Mouse (Mus musculus) liver, postnatal 0 days (tissue): ENCODE results near the gene Ttbk2.

Source experiments
- CTCF ChIP-seq: sonication (generic); IDR thresholded peaks from 2 replicates; pipeline ENCODE4 v1.5.1; 2016; ENCODE audit warnings: antibody characterized with exemption, low read depth
- EP300 ChIP-seq: IDR thresholded peaks from 2 replicates; pipeline ENCODE4 v1.6.1; 2016; ENCODE audit warnings: antibody characterized with exemption, low read depth, mild to moderate bottlenecking

DNA sequence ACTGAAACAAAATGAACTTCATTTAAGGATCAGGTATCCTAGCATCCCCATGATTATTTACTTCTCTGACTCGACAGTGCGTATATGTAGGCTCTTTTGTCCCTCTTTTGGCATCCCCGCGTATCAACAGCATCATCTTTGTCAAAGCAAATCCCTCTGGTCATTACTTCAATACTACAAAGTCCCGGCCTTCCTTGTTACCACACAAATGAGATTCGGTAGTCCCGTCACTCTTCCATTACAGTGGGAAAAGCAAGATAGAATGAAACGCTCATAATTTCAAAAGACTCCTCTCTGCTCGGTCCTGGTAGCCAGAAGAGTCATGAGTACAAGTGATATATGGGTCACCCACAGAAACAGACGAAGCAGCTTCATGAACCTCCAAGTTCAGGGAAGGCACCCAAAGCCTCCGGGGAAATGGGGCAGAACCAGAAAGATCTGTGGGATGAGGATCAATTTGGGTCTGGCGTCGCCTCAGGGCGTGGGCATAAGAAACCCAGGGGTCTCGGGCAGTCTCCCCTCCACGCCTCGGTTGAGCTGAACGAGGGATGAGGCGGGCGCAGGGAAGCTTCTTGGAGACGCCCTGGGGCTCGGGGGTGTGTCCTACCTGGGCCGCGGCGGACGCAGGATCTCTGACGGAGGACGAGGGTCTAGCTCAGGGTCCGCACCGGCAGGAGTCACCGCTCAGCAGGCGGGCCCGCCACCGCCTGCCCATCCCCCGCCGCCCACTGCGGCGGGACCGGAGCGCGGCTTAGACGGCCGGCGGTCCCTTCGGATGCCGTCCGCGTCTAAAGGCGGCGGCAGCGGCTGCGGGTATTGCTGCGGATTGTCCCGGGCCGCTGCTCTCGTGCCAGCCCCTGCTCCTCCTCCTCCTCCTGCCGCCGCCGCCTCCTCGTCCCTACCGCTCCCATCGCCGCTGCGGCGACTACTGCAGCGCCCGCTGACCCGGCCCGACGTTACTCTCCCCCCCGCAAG lies 668 bp downstream of the Ttbk2 start, which contains the start of gene Cdan1:
- TF ChIP-seq CTCF (no peak), EP300 (no peak)
